Mouse (Mus musculus): ENCODE data around the gene M1ap.

The M1ap gene

DNA sequence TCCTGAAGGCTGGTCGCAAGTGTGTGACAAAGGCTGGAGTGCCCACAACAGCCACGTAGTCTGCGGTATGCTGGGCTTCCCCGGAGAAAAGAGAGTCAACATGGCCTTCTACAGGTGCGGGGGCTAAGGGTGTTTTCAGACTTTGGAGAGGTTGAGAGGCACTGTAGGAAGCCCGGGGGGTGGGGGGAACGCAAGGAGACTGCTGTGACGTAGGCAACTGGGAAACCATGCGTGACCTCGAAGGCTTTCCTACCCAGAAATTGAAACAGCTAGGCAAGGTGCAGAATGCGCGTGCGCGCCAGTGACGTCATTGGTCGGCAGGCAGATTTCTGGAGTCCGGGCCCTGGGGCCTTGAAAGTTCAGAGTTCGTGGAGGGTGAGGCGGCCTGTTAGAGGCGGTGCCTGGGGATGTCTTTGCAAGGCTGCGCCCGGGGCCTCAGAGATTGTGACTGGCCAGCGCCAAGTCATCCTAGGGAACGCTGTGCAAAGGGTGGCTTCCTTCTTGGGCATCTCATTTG is 91.9 kb downstream of the M1ap start:
- peak; percentile 87 for DNase-seq

- DNase-seq = no peak
Observed at GRCm38 (mm10) chr6:83040601-83041000, 93.9 kb downstream of the M1ap start.

GRCm38 (mm10) chr6:83043561-83043960 is 96.9 kb downstream of the M1ap start:
- DNase-seq = no peak

- DNase-seq = no peak
Observed at GRCm38 (mm10) chr6:83043993-83044392, 97.3 kb downstream of the M1ap start.

DNA sequence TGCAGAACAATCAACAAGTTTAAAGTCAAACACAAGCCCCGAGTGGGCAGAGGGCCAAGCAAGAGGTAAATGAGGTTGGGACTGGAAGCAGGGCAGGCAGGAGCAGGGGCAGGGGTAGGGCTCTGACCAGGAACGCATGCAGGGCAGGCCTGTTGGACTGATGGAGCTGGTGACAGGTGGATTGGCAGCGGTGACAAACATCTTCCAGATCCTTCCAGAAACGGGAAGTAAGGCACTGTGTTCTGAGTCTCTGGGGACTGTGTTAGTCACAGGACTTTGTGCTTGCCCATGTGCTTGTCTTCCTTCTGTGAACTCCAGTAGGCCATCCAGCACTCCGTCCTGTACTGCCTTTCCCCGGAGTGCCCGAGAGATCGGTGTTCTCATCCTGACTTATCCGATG is 98.0 kb downstream of the M1ap start:
- no peak for DNase-seq

GRCm38 (mm10) chr6:83049367-83049766 is 102.7 kb downstream of the M1ap start:
- DNase-seq = no peak

DNA sequence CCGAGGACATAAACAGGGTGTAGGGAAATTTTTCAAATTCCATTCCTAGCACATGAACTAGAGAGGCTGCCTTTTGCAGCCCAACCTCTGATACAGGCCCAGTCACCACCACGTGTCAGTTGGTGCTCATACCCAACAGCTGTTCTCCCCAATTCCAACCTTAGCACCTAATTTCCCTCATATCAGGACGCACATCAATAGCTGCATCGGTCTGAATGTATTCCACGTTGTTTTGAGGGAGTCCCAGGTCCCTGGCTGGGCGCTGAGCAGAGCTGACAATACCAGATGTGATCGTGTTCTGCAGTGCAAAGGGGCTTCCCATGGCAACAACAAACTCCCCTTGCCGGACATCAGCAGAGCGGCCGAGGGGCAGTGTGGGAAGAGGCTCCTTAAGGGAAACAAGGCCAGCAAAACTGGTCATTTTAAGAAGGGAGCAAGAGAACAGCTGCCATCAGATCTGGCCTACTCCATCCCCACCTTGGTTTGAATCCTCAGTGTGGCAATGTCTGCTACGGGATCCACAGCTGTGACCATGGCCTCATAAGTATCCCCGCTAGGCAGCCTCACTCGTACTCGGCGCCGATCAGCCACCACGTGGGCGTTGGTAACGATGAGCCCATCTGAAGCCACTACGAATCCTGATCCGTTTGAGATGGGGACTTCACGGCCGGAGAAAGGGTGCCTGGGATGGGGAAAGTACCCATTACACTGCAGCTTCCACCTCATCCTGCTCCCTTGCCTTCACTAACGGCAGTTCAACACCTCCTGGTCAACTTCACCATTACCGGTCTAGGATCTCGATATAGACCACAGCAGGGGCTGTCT is 106.6 kb downstream of the M1ap start:
- DNase-seq = no peak

DNA sequence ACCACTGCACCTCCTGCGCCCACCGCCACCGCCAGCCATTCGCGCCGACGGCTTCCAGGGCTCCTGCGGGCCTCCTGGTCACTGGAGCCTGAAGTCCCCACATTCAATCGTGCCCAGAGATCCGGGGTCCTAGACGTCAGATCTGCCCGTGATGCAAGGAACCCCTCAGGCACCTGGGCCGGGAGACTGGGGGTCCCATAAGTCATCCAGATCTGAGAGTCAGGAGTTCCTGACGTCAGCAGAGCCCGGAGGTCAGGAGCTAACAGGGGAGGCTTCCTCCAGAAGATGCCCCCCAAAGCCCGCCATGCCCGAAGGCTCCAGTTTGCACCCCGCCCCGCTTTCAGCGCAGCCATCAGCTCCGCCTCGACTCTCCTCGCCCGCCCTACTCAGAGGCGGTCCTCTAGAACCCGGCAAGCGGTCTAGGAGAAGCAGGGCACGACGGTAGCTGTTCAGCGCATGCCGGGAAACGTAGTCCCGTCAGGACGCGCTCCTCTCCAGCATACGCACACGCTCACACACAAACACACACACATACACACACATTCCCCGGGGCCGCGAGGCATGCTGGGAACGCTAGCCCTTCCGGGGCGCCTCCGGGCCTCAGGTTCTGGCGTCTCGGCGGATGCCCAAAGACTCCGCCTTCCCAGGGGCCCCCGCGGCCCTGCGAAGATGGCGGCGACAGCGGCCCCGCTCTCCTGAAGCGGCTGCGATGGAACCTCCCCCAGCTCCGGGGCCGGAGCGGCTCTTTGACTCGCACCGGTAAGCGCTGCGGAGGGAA is 107.6 kb downstream of the M1ap start, which contains the start of gene Aup1:
Gene Aup1, plus strand, starts transcription at position 448 of the 778 bp plus-strand sequence.
- DNase-seq = peak; percentile 94

DNA sequence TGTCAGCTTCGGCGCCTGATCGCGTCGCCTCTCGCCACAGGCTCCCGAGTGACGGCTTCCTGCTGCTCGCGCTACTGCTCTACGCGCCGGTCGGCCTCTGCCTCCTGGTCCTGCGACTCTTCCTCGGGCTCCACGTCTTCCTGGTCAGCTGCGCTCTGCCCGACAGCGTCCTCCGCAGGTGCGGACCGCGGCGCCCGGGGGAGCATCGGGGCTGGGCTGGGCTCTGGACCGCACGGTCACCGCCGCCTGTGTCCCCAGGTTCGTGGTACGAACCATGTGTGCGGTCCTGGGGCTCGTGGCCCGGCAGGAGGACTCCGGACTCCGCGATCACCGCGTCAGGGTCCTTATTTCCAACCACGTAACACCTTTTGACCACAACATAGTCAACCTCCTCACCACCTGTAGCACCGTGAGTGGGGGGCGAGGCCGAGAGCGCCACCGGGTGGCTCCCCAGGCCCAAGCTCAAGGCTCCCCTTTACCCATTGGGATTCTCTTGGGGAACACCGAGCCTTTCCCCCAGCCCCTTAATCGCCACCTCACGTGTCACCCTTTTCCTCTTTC is 108.2 kb downstream of the M1ap start, which contains the start of gene Htra2:
Gene Htra2, minus strand, starts transcription at position 403 of the 561 bp plus-strand sequence.
- DNase-seq = no peak

DNA sequence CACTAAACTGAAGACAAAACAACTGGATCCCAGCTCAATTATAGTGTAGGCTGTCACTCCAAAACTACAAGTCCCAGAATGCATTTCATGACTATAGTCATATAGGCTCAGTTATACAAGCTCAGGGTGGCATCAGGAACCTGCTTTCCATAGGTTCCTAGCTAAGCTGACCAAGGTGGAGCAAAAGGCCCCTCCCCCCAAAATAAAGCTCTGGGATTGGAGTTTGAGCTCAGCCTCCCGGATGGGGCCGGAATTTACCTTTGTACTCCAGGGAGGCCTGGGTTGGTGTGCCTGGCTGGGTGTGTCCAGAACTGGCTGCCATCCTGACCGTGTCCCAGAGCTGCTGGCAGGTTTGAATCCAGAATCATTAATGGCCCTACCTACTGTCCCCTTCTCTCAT is 111.1 kb downstream of the M1ap start, which contains the start of gene Dqx1:
Gene Dqx1, plus strand, starts transcription at position 55 of the 400 bp plus-strand sequence.
- DNase-seq = no peak

DNA sequence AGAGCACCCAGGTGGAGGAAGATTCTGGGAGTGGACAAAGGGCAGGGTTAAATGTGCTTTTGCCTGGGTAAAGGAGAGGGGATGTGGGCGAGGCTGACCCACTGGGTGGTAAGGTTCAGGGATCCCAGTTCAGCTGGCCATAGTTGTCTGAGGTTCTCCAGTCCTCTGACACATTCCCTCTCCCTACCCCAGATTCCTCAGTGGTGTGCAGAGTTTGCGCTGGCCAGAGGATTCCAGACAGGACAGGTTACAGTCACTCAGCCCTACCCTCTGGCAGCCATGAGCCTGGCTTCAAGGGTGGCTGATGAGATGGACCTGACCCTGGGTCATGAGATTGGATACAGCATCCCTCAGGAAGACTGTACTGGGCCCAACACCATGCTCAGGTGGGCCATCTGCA is 112.0 kb downstream of the M1ap start:
- no peak for DNase-seq

- no peak for DNase-seq
Observed at GRCm38 (mm10) chr6:83065995-83066394, 119.3 kb downstream of the M1ap start.

DNA sequence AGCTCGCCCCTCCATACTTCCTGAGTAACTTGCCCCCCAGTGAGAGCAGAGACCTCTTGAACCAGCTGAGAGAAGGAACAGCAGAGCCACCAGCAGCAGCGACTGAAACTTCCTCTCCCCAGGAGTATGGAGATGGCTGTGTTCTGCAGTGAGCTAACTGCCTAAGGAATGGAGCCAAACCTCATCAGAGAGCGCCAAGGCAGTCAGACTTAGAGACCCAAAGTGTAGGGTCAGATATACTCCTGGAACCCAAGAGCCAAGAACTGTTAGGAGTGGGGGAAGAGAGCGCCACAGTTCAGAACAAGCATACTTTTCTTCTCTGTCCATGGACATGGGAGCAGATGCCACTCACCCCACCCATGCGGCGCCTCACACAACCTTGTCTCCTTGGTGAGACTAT is 119.7 kb downstream of the M1ap start:
- no peak for DNase-seq

GRCm38 (mm10) chr6:83068221-83068620 is 121.5 kb downstream of the M1ap start:
- no peak for DNase-seq

DNA sequence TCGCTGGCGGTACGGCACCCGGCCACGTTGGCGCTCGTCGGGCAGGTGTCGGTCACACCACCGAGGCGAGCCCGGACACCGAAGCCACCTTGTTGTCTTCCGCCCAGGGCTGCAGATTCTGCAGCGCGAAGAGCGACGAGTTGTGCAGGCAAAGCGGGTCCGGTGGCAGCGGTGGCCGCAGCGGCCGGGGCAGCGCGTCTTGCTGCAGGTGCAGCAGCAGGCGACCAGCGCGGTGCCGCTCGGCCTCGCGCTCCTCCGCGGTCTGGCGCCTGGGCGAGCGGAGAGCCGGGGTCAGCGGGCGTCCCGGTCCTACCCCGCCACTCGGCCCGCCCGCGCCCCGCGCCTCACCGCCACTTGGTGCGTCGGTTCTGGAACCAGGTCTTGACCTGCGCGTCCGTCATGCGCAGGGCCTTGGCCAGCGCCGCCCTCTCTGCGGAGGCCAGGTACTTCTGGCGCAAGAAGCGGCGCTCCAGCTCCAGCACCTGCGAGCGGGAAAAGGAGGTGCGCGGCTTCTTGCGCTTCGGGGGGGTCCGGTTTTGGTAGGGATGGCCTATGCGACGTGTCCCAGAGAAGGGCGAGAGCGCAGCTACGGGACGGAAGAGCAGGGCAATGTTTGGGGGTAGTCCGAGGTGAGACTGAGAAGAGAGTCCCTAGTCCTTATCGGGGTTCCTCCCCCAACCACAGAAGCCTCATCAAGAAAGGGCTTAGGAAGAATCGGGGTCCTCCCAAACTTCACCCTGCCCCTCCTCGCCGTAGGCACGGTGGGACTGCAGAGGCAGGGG is 122.2 kb downstream of the M1ap start:
- DNase-seq = no peak

DNA sequence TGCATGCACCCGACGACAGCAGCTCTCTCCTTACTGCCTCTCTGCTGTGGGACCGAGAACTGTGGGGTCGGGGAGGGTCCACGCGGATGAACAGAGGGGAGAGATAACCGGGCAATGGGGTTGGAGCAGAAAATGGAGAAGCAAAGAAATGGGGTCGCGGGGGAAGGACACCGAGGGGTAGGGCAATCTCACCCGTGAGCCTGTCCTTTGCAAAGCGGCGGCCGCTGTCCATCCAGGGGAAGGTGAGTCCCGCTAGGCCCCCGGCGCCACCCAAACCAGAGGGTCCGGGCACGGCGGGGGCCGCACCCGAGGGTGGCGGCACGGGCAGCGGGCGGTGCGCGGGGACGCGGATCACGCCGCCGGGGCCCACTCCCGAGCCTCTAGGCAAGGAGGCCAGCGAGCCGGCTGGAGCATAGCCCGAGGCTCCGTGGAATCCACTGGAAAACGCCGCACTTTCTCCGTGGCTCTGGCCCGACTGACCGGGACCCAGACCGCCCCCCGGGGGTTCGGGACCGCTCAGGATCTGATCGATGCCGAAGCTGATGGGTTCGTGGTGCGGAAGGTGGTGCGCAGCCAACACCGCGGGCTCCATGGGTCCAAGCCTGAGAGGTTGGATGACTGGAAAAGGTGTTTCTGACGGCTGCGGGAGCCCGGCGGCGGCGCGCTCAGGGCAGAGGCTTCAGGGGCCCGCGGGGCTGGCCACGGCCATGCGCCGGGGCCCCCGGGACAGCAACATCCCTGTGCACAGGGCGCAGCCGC is 123.0 kb downstream of the M1ap start:
- DNase-seq = no peak

DNA sequence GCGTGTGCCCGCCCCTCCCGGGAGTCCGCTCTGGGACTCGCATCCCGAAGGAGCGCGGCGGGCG is 123.4 kb downstream of the M1ap start, which contains the start of gene Tlx2:
Gene Tlx2, minus strand, starts transcription at position 47 of the 64 bp plus-strand sequence.
- DNase-seq = no peak

- DNase-seq = no peak
Observed at GRCm38 (mm10) chr6:83070311-83071219, 123.9 kb downstream of the M1ap start.

- no peak for DNase-seq
Observed at GRCm38 (mm10) chr6:83071220-83071619, 124.5 kb downstream of the M1ap start.

DNA sequence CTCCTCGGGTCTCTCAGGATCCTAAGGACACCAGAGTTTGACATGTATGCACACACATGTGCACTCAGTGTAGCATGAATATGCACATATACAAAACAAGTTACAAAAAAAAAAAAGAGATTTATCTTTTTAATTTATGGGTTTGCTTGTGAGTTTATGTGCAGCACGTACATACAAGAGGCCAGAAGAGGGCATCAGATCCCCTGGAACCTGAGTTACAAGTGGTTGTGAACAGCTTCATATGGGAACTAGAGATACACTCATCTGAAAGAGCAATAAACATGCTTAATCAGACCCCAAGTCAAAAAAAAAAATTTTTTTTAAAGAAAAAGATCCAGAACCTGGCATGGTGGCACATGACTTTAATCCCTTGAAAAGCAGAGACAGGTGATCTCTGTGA is 128.3 kb downstream of the M1ap start:
- DNase-seq = no peak

GRCm38 (mm10) chr6:83077630-83078323 is 131.1 kb downstream of the M1ap start, which contains the start of gene Pcgf1:
Gene Pcgf1, plus strand, starts transcription at chr6:83077869.
- no peak for DNase-seq

Data from right cerebral cortex, postnatal 4 days (tissue).